Mouse (Mus musculus) limb, embryonic 11.5 days (tissue): ENCODE data around the gene Tmem135. TPM values are rescaled to one million over a fixed set of nuclear protein-coding genes. Genes with fewer than 3 reads are reported as not detected.

Experiments
- ATAC-seq: fragments of 200-750 bp; cut with Nextera tagmentation; 2 replicates; pipeline ENCODE4 v1.8.0; 2017; ENCODE audit warnings: low read depth; ENCODE audit not compliant: insufficient number of reproducible peaks, low FRiP score, low TSS enrichment
- DNase-seq: peaks from one replicate; pipeline ENCODE4 v3.0.0-alpha.2; 2015; ENCODE audit warnings: low spot score
- H3K27ac ChIP-seq: fragments of 300-500 bp; sonication (generic); replicated peaks from 2 replicates; pipeline ENCODE4 v1.5.1; 2014; ENCODE audit warnings: low read depth, mild to moderate bottlenecking, low read length
- H3K27me3 ChIP-seq: fragments of 300-500 bp; sonication (generic); 2 replicates; pipeline ENCODE4 v1.6.1; 2014; ENCODE audit warnings: mild to moderate bottlenecking, low read length, mixed read lengths; ENCODE audit not compliant: control insufficient read depth, insufficient read depth
- H3K36me3 ChIP-seq: fragments of 300-500 bp; sonication (generic); 2 replicates; pipeline ENCODE4 v1.6.1; 2014; ENCODE audit warnings: mild to moderate bottlenecking, low read length, moderate library complexity, mixed read lengths; ENCODE audit not compliant: control insufficient read depth, insufficient read depth
- H3K4me1 ChIP-seq: fragments of 300-500 bp; sonication (generic); 2 replicates; pipeline ENCODE4 v1.6.1; 2014; ENCODE audit warnings: low read length, mixed read lengths; ENCODE audit not compliant: control insufficient read depth, insufficient read depth
- H3K4me2 ChIP-seq: fragments of 300-500 bp; sonication (generic); 2 replicates; pipeline ENCODE4 v1.6.1; 2014; ENCODE audit warnings: low read depth, mild to moderate bottlenecking, moderate library complexity; ENCODE audit not compliant: severe bottlenecking
- H3K4me3 ChIP-seq: fragments of 300-500 bp; sonication (generic); 2 replicates; pipeline ENCODE4 v1.5.1; 2014; ENCODE audit warnings: low read depth, low read length
- H3K9ac ChIP-seq: fragments of 300-500 bp; sonication (generic); 2 replicates; pipeline ENCODE4 v1.6.1; 2014; ENCODE audit warnings: mild to moderate bottlenecking, low read length
- H3K9me3 ChIP-seq: fragments of 300-500 bp; sonication (generic); 2 replicates; pipeline ENCODE4 v1.6.1; 2016; ENCODE audit warnings: low read length; ENCODE audit not compliant: control insufficient read depth
- WGBS: fragments of 180-500 bp; shearing (Covaris S2); extraction: QIAGEN DNeasy Blood & Tissue Kit; methylation state at CpG from one replicate; pipeline ENCODE4 v1.1.7; 2014; 5-methylcytosine and 5-hydroxymethylcytosine counted together
- polyA plus RNA-seq: library from polyadenylated mRNA; unstranded; fragments of >200 nt; fragmentation: Nextera tagmentation; extraction: Ambion mirVana; gene quantifications from 2 replicates; pipeline ENCODE4 v1.2.1, GENCODE M21; 2014

The Tmem135 gene
- polyA plus RNA-seq, 1 experiment from 2014 or later, result 18.3 TPM

DNA sequence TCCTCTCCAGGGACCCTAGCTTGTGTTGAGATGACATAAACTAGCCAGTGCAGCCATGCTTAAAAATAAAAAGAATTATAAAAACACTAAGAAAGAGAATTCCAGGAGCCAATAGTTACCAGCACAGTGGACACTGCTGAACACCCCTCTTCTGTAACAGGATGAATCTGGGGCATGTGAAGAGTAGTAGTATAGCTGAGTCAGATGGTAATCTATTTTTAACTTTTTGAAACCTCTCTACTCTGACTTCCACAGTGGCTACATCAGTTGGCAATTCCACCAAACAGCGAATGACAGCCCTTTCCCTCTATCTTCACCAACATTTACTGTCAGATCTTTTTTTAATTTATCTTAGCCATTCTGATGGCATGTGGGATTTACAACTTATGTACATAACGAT, 187.9 kb downstream of the Tmem135 start:
- Histone ChIP-seq H3K36me3 (no peaks in the 10 kb centered on the region), H3K9me3 (no peaks in the 10 kb centered on the region), H3K27me3 (no peaks in the 10 kb centered on the region), H3K4me1 (no peaks in the 10 kb centered on the region), H3K9ac (no peak overlapping the region), H3K4me3 (no peak overlapping the region), H3K4me2 (no peak overlapping the region), H3K27ac (no peak overlapping the region)
- WGBS, result 88% methylated on average over 2 of the region's 2 CpGs
- DNase-seq (no peak), ATAC-seq (no peak)

DNA sequence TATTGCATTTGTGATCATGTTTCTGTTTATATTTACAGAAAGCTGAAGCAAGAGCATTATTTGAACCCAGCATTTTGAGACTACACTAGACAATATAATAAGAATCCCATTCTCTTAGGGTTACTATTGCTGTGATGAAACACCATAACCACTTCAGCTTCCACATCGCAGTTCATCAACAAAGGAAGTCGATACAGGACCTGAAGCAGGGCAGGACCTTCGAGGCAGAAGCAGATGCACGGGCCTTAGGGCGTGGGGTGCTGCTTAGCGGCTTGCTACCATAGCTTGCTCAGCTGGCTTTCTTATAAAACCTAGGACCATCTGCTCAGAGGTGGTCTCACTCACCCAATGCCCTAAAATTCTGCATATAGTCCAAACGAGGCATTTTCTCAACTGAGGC, 188.3 kb downstream of the Tmem135 start:
- H3K4me3 ChIP-seq, result no peak overlapping the region
- DNase-seq (no peak), ATAC-seq (no peak)
- no peak overlapping the region for H3K9ac ChIP-seq
- no peaks in the 10 kb centered on the region for H3K4me1 ChIP-seq
- WGBS, result 65% methylated on average over 7 of the region's 7 CpGs
- no peaks in the 10 kb centered on the region for H3K27me3 ChIP-seq
- no peaks in the 10 kb centered on the region for H3K9me3 ChIP-seq
- H3K4me2 ChIP-seq, result no peak overlapping the region
- H3K27ac ChIP-seq, result no peak overlapping the region
- no peaks in the 10 kb centered on the region for H3K36me3 ChIP-seq

DNA sequence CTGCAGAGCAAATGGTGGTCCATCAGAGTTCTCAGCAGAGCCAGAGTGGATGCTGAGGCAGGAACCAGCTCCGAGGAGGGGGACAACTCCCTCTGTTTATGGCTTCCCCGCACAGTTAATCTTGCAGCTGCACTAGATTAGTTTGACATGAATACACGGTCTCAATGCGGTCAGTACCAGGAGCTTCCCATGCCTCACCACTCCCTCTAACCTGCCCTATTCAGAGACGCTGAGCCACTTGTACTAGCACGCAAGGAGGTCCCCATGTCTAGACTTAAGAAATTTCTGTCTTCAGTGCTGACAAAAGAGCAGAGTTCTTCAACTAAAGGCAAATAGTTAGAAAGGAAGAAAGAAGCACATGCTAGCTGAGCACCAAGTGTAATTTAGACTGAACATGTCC, 193.5 kb downstream of the Tmem135 start:
- no peak overlapping the region for H3K9ac ChIP-seq
- no peaks in the 10 kb centered on the region for H3K9me3 ChIP-seq
- H3K27ac ChIP-seq, result no peak overlapping the region
- H3K27me3 ChIP-seq, result no peaks in the 10 kb centered on the region
- WGBS, result 26% methylated on average over 6 of the region's 6 CpGs
- no peaks in the 10 kb centered on the region for H3K4me1 ChIP-seq
- no peak overlapping the region for H3K4me2 ChIP-seq
- ATAC-seq (no peak), DNase-seq (no peak)
- H3K36me3 ChIP-seq, result no peaks in the 10 kb centered on the region
- H3K4me3 ChIP-seq, result no peak overlapping the region

DNA sequence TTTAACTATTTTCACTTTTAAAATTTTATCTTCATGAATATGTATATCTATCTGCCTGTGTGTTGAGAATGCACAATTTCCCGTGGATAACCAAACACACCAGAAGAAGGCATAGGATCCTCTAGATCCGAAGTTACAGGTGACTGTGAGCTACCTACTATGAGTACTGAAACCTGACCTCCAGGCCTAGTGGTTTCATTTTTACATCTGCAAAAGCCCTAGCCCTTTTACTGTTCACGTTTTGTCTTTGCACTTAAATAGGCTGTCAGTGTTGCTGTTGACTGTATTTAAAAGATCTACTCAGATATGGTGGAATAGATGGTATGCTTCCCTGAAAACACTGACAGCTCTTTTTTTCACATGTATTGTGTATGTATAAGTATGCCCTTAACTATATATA, 197.9 kb downstream of the Tmem135 start:
- H3K27ac ChIP-seq, result no peak overlapping the region

DNA sequence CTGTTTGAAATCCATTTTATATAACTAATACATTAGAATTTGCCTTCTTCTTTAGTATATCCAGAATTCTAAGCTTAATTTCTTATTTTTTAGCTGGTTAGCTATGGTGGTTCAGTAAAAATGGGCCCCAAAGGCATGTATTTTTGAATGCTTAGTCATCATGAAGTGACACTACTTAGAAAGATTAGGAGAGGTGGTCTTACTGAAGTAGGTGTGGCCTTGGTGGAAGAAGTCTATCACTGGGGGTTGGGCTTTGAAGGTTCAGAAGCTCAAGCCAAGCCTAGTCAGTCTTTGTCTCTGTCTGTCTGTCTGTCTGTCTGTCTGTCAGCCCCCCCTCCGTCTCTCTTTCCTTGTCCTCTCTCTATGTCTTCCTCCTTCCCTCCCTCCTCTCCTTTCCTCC, 198.6 kb downstream of the Tmem135 start:
- no peak for DNase-seq
- no peak for ATAC-seq

More for the DNA sequence above, 197.9 kb downstream of the Tmem135 start:
- ATAC-seq (no peak), DNase-seq (no peak)
- Histone ChIP-seq H3K4me3 (no peak overlapping the region), H3K4me1 (no peaks in the 10 kb centered on the region), H3K4me2 (no peak overlapping the region), H3K27me3 (no peaks in the 10 kb centered on the region), H3K9ac (no peak overlapping the region), H3K9me3 (no peaks in the 10 kb centered on the region), H3K36me3 (no peaks in the 10 kb centered on the region)
- 86% methylated on average over 3 of the region's 3 CpGs for WGBS

DNA sequence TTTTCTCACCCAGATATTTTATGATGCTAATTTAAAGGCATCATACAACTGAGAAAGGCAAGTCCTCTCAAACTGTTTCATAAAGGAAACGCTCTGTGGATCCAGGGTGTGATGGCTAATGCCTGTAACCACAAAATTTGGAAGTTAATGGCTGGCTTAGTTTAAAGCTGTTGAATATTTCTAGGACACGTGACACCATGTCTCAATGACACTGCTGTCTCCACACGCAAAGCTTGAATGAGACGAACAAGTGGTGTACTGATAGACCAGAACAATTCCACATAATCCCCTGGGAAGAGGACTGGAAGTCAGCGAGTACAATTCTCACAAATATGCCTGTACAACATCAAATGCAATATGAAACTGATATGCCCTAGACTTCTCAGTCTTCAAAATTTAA, 200.9 kb downstream of the Tmem135 start:
- ATAC-seq, result no peak
- no peak for DNase-seq
- no peaks in the 10 kb centered on the region for H3K4me1 ChIP-seq
- H3K9me3 ChIP-seq, result no peaks in the 10 kb centered on the region
- no peaks in the 10 kb centered on the region for H3K27me3 ChIP-seq
- 84% methylated on average over 5 of the region's 5 CpGs for WGBS
- H3K4me3 ChIP-seq, result no peak overlapping the region
- H3K36me3 ChIP-seq, result no peaks in the 10 kb centered on the region
- no peak overlapping the region for H3K4me2 ChIP-seq
- no peak overlapping the region for H3K27ac ChIP-seq
- no peak overlapping the region for H3K9ac ChIP-seq

More for the DNA sequence above, 198.6 kb downstream of the Tmem135 start:
- Histone ChIP-seq H3K27me3 (no peaks in the 10 kb centered on the region), H3K4me3 (no peak overlapping the region), H3K36me3 (no peaks in the 10 kb centered on the region), H3K9ac (no peak overlapping the region), H3K4me2 (no peak overlapping the region), H3K4me1 (no peaks in the 10 kb centered on the region), H3K27ac (no peak overlapping the region), H3K9me3 (no peaks in the 10 kb centered on the region)
- WGBS, result 94% methylated on average over 1 of the region's 1 CpGs

DNA sequence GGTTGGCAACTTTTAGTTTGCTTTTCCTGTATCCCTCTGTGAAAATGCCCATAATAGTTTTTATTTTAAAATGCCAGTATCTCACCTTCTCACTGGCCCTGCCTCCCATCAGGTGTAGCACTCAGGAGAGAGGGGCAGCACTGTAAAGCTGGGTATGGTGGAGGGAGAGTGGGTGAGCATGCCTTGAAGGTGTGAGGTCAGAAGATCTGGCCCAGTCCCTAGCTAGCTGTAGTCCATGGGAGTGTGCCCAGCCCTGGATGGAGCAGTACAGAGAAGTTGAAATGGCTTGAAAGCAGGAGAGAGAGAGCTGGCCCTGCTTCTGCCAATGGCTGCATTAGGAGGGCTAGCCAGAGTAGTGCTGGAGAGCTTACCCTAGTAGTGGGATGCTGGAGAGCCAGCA, 202.1 kb downstream of the Tmem135 start:
- Histone ChIP-seq H3K36me3 (no peaks in the 10 kb centered on the region), H3K9ac (no peak overlapping the region), H3K27ac (no peak overlapping the region), H3K4me1 (no peaks in the 10 kb centered on the region), H3K4me3 (no peak overlapping the region), H3K9me3 (no peaks in the 10 kb centered on the region), H3K27me3 (no peaks in the 10 kb centered on the region), H3K4me2 (no peak overlapping the region)
- ATAC-seq (no peak), DNase-seq (no peak)

DNA sequence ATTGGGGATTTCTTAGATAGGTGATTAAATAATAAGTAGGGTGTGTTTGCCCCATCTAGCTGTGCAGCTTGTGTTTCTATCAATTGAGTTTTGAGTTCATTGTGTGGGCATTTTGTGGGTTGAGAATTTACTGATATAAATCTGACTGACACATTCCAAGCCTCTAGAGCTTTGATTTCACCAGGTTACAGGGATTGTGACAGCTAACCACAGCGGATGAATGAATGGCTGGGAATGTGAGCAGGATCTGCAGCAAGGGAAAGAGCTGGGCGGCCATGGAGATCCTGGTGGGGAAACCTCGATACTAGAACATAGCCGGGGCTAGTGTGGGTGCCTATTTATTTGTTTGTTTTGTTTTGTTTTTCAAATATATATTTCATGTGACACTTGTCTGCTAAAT, 205.5 kb downstream of the Tmem135 start:
- Histone ChIP-seq H3K36me3 (no peaks in the 10 kb centered on the region), H3K27me3 (no peaks in the 10 kb centered on the region), H3K9me3 (no peaks in the 10 kb centered on the region), H3K4me3 (no peak overlapping the region), H3K4me2 (no peak overlapping the region), H3K9ac (no peak overlapping the region), H3K27ac (no peak overlapping the region), H3K4me1 (no peaks in the 10 kb centered on the region)
- WGBS, result 95% methylated on average over 4 of the region's 4 CpGs
- DNase-seq (no peak), ATAC-seq (no peak)

DNA sequence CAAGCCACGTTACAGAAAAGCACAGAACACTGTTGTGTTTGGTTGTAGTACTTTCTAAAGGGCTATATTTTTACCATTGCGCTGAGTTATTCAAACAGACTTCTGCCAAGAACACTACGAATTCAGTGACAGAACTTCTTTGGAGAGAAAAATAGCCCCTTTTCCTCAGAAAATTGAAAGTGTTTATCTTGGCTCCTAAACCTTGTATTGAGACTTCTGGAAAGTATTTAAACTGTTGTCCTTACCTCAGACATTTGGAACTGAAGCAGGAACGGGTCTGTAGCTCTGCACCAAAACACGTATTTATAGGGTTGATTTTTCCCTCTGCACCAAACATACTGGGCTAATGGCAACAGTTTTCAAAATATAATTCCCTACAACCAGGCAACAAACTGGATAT, 210.6 kb downstream of the Tmem135 start:
- DNase-seq, result no peak
- no peak overlapping the region for H3K4me2 ChIP-seq
- H3K27ac ChIP-seq, result no peak overlapping the region; the same call in 1 of the 2 replicates
- ATAC-seq, result no peak
- H3K27me3 ChIP-seq, result no peaks in the 10 kb centered on the region
- 78% methylated on average over 5 of the region's 5 CpGs for WGBS
- no peaks in the 10 kb centered on the region for H3K9me3 ChIP-seq
- H3K9ac ChIP-seq, result no peak overlapping the region
- no peaks in the 10 kb centered on the region for H3K4me1 ChIP-seq
- H3K4me3 ChIP-seq, result no peak overlapping the region
- no peaks in the 10 kb centered on the region for H3K36me3 ChIP-seq
